Mouse (Mus musculus) intestine, postnatal 0 days (tissue): ENCODE data around the gene Agap1. TPM values are rescaled to one million over a fixed set of nuclear protein-coding genes. Genes with fewer than 3 reads are reported as not detected.

ENCODE experiments used
- ATAC-seq: fragments of 200-750 bp; cut with Nextera tagmentation; 2 replicates; pipeline ENCODE4 v1.8.0; 2017; ENCODE audit warnings: mild to moderate bottlenecking, moderate TSS enrichment, moderate library complexity
- H3K27ac ChIP-seq: fragments of 300-500 bp; sonication (generic); 2 replicates; pipeline ENCODE4 v1.5.1; 2014; ENCODE audit warnings: mild to moderate bottlenecking, low read depth, low read length, moderate library complexity
- H3K27me3 ChIP-seq: fragments of 300-500 bp; sonication (generic); replicated peaks from 2 replicates; pipeline ENCODE4 v1.6.1; 2014; ENCODE audit warnings: low read length, mixed read lengths; ENCODE audit not compliant: control insufficient read depth, insufficient read depth
- H3K36me3 ChIP-seq: fragments of 300-500 bp; sonication (generic); 2 replicates; pipeline ENCODE4 v1.6.1; 2014; ENCODE audit warnings: mild to moderate bottlenecking, moderate library complexity; ENCODE audit not compliant: control insufficient read depth, insufficient read depth
- H3K4me1 ChIP-seq: fragments of 300-500 bp; sonication (generic); replicated peaks from 2 replicates; pipeline ENCODE4 v1.6.1; 2014; ENCODE audit warnings: antibody characterized with exemption, low read length, mixed read lengths; ENCODE audit not compliant: control insufficient read depth, insufficient read depth
- H3K4me2 ChIP-seq: fragments of 300-500 bp; sonication (generic); replicated peaks from 2 replicates; pipeline ENCODE4 v1.6.1; 2014; ENCODE audit warnings: low read depth, mild to moderate bottlenecking, moderate library complexity
- H3K4me3 ChIP-seq: fragments of 300-500 bp; sonication (generic); 2 replicates; pipeline ENCODE4 v1.5.1; 2014; ENCODE audit warnings: low read depth, low read length
- H3K9ac ChIP-seq: fragments of 300-500 bp; sonication (generic); 2 replicates; pipeline ENCODE4 v1.6.1; 2014; ENCODE audit warnings: mild to moderate bottlenecking, low read depth, low read length
- H3K9me3 ChIP-seq: fragments of 300-500 bp; sonication (generic); 2 replicates; pipeline ENCODE4 v1.6.1; 2016; ENCODE audit warnings: mixed run types; ENCODE audit not compliant: control insufficient read depth
- CTCF ChIP-seq: sonication (generic); IDR thresholded peaks from 2 replicates; pipeline ENCODE4 v1.5.1; 2016; ENCODE audit warnings: low read depth, mild to moderate bottlenecking, control low read depth, antibody characterized with exemption, moderate library complexity
- WGBS: fragments of 180-500 bp; shearing (Covaris S2); extraction: QIAGEN DNeasy Blood & Tissue Kit; methylation state at CpG from one replicate; pipeline ENCODE4 v1.1.7; 2014; 5-methylcytosine and 5-hydroxymethylcytosine counted together
- polyA plus RNA-seq: library from polyadenylated mRNA; unstranded; fragments of >200 nt; fragmentation: Nextera tagmentation; extraction: Ambion mirVana; gene quantifications from 2 replicates; pipeline ENCODE4 v1.2.1, GENCODE M21; 2015

The Agap1 gene
- polyA plus RNA-seq, 1 experiment from 2014 or later: 6.1 TPM

- no peaks in the 10 kb centered on the region for H3K9me3 ChIP-seq
- no peak overlapping the region for H3K9ac ChIP-seq
- H3K27me3 ChIP-seq: no peaks in the 10 kb centered on the region
- no peak overlapping the region for H3K4me2 ChIP-seq
- H3K36me3 ChIP-seq: no peaks in the 10 kb centered on the region
- no peaks in the 10 kb centered on the region for H3K4me1 ChIP-seq
- TF ChIP-seq CTCF: no peak
- 90% methylated on average over 3 of the region's 3 CpGs for WGBS
- H3K4me3 ChIP-seq: no peak overlapping the region
- ATAC-seq: no peak
- H3K27ac ChIP-seq: no peak overlapping the region
Observed at GRCm38 (mm10) chr1:89553791-89554190, 99.2 kb downstream of the Agap1 start.

DNA sequence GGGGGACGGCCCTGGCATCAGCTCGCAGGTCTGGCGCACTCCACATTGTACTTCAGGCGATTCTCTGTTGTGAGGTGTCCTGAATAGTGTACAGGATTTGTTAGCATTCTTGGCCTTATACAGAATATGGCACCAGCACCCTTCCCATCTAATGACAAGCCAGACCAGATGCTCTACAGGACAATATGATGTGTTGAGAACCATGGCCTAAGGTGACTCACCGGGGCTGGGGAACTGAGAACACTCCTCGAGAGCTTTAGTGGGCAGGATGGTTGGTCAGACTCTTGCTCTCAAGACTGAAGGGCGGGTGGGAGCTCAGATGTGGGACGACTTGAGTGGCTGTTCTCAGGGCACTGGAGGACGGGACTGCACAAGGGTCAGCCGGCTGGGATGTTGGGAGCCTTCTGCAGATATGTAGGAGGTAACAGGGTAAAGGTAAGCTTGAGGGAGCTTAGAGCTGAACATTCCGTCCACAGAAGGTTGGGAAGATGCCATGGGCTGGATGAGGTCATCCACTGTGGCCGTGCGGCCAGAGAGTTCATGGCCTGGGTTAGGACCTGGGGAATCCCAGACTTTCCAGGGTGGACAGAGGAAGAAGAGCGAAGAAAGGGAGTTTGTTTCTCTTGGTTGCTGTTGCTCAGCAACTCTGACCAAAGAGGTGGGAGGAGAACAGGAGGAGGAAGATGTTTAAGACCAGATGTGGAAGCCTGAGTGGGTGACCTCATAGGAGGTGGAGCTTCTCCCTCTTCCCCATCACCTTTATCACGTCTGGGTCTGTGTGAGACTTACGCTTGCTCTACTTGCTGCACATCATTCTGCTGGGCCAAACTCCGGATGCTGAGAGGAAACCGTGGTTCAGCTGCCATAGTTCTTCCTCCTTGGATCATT lies 100.6 kb downstream of the Agap1 start:
- Histone ChIP-seq H3K27me3 (no peaks in the 10 kb centered on the region), H3K9me3 (no peaks in the 10 kb centered on the region), H3K4me3 (no peak overlapping the region), H3K27ac (no peak overlapping the region), H3K4me1 (no peaks in the 10 kb centered on the region), H3K4me2 (no peak overlapping the region), H3K9ac (no peak overlapping the region), H3K36me3 (no peaks in the 10 kb centered on the region)
- no peak for TF ChIP-seq CTCF
- 0 out of 2 replicates have a peak, but pooled peaks have one; percentile 22 for ATAC-seq
- WGBS: 76% methylated on average over 18 of the region's 18 CpGs

GRCm38 (mm10) chr1:89556006-89556405 lies 101.4 kb downstream of the Agap1 start:
- Histone ChIP-seq H3K36me3 (no peaks in the 10 kb centered on the region), H3K9me3 (no peaks in the 10 kb centered on the region), H3K9ac (no peak overlapping the region), H3K27ac (no peak overlapping the region), H3K4me3 (no peak overlapping the region), H3K4me2 (no peak overlapping the region), H3K27me3 (no peaks in the 10 kb centered on the region), H3K4me1 (no peaks in the 10 kb centered on the region)
- WGBS: 82% methylated on average over 7 of the region's 7 CpGs
- ATAC-seq: no peak
- TF ChIP-seq CTCF: no peak

GRCm38 (mm10) chr1:89557401-89557800 lies 102.8 kb downstream of the Agap1 start:
- H3K9ac ChIP-seq: no peak overlapping the region
- no peaks in the 10 kb centered on the region for H3K4me1 ChIP-seq
- H3K4me3 ChIP-seq: no peak overlapping the region
- TF ChIP-seq CTCF: no peak
- no peaks in the 10 kb centered on the region for H3K36me3 ChIP-seq
- H3K9me3 ChIP-seq: no peaks in the 10 kb centered on the region
- H3K4me2 ChIP-seq: no peak overlapping the region
- 80% methylated on average over 6 of the region's 6 CpGs for WGBS
- no peak for ATAC-seq
- H3K27me3 ChIP-seq: no peaks in the 10 kb centered on the region
- no peak overlapping the region for H3K27ac ChIP-seq

DNA sequence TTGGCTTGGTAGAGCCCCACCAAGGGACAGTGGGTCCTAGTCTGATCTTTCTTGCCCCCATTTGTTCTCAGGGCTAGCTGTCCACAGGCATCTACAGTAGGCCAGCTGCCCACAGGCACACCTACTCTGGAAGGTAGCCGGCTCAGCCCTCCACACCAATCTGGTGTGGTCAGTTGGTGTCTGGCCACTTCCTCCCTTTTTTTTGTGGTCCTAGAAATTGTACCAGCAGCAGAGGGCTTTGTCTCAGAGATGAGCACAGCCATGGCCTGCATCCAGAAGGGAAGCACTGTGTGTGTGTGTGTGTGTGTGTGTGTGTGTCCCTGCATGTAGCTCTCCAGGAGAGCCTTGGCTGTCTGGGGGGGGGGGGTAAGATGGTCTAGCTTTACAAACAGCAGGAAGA lies 103.5 kb downstream of the Agap1 start:
- 70% methylated on average over 1 of the region's 1 CpGs for WGBS
- Histone ChIP-seq H3K9me3 (no peaks in the 10 kb centered on the region), H3K27me3 (no peaks in the 10 kb centered on the region), H3K4me2 (no peak overlapping the region), H3K36me3 (no peaks in the 10 kb centered on the region), H3K27ac (no peak overlapping the region), H3K9ac (no peak overlapping the region), H3K4me3 (no peak overlapping the region), H3K4me1 (no peaks in the 10 kb centered on the region)
- ATAC-seq: no peak
- no peak for TF ChIP-seq CTCF

GRCm38 (mm10) chr1:89563399-89563798 lies 108.8 kb downstream of the Agap1 start:
- Histone ChIP-seq H3K4me3 (no peak overlapping the region), H3K9ac (no peak overlapping the region), H3K4me1 (0 out of 2 replicates have a peak, but pooled peaks cover 1% of the 10 kb centered on the region), H3K4me2 (no peak overlapping the region), H3K27me3 (no peaks in the 10 kb centered on the region), H3K36me3 (no peaks in the 10 kb centered on the region), H3K9me3 (no peaks in the 10 kb centered on the region), H3K27ac (no peak overlapping the region)
- ATAC-seq: no peak
- 84% methylated on average over 4 of the region's 4 CpGs for WGBS
- TF ChIP-seq CTCF: no peak
